Mouse (Mus musculus): ENCODE measurements at regions not wholly inside any gene's neighbourhood (a gene's known extent, or its start where the extent isn't known, plus 50 kb on each side); places are given as distances from the start of the nearest gene placed in this dataset.
A peak's percentile ranks its signal among the peaks of the same experiment; 100 is the strongest.
"Not testable (repeated sequence)": the region's sequence is repeated elsewhere in the genome, so short reads cannot be mapped to it uniquely, and the experiment has no call there.

DNA sequence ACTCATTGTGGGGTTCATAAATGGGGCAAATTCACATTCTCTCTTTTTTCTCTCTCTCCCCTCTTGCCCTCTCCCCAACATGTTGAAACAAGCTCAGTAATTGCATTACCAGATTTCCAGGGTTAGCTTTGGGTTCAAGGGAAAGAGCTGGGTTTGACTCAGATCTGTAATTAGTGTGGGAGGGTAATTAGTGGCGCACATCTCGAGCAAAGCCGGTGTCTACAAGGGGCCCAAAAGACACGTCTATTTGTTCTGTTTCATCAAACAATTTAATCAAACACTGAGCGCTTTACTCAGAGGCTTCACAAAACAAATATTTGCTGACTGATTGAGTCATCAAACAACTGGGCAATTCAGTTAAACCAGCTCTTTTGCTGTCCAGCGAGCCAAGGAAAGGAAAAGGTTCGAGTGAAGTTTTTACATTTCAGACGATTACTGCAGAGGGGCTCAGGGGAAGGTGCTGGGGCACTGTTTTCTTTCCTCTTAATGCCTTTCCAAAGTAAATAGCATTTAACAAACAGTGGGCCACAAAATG lies 193.6 kb upstream of the Six2 start:
- no peak for DNase-seq (ENCODE audit: low read depth)

DNA sequence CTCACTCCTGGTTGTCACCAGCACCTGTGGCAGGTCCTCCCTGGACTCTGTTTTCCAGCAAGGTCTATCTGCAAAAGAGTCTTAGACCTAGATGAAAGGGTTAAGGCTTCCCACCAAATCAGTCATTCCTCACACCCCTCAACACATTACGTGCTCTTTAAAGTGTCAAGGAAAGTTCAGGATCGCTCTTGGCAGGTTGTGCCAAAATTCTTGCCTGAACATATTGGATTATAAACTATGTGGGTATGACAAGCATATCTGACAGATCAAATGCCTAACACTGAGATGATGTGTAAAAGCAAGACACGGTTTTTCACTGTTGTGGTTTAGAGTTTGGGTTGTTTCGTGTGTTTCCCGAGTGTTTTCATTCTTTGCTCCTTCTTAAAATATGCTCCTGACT lies 193.0 kb upstream of the Six2 start:
- no peak for DNase-seq (ENCODE audit: low read depth)

DNA sequence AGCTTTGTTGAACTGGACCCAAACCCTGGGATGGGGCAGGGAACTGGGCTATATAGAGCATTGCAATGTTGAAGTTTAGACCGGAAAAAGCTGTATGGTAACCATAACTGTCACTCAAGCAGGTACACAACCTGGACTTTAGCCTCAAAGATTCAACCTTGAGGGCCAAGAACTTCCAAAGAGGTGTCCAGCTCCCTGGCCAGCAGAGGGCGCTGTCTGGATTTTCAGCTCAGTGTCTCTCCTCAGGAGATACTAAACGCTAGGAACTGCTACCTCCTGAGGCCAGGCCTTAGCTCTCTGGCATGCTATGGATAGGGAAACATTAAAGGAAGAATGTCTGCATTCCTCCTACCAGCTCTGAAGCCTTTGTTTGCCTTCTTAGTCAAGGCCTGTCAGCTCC lies 189.4 kb upstream of the Six2 start:
- peak; percentile 43 for DNase-seq (ENCODE audit: low read depth)

GRCm38 (mm10) chr17:85876853-85877252 lies 188.8 kb upstream of the Six2 start:
- no peak for DNase-seq (ENCODE audit: low read depth)

GRCm38 (mm10) chr17:85873853-85874586 lies 185.9 kb upstream of the Six2 start:
- no peak for DNase-seq (ENCODE audit: low read depth)

DNA sequence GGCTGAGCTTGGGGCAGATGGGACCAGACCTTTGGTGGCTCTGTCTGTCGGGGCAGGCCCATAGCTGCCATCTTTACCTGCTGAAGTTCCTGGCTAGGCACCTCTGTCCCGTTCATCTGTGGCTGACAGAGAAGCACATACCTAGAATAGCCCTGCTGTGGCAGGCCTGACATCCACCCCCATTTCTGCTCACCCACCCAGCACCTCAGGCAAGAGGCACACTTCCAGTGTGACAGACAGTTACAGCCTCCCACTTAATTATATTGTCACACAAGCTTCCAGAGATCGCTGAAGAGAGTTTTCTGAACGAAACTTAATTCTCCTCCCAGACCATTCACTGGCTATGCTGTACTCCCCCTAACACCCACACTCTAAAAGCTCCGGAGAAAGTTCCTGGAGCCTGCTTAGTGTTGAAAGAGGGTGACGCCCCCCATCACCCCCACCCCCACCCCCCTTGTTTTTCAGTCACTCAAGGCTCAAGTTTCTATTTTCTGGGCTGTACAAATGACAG lies 184.9 kb upstream of the Six2 start:
- DNase-seq (ENCODE audit: low read depth), result no peak

DNA sequence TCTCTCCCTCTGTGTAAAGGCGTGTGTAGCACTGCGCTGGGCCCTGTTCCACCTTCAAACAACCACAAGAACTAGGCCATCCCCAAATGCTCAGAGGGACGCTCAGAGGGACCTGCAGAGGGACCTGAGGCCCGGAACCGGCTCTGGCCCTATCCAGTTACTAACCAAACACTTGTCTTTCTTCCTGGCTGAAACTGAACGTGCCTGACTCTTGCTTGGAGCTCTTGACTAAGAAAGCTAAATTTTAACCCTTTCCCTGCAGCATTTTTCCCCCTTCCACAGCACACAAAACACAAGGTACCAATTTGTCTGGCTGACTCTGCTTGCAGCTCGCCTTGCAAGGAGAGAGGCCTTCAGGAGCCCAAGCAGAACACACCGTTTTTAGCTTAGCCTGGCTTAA lies 182.3 kb upstream of the Six2 start:
- no peak for DNase-seq (ENCODE audit: low read depth)

GRCm38 (mm10) chr17:85869179-85869578 lies 181.1 kb upstream of the Six2 start:
- DNase-seq (ENCODE audit: low read depth), result no peak

DNA sequence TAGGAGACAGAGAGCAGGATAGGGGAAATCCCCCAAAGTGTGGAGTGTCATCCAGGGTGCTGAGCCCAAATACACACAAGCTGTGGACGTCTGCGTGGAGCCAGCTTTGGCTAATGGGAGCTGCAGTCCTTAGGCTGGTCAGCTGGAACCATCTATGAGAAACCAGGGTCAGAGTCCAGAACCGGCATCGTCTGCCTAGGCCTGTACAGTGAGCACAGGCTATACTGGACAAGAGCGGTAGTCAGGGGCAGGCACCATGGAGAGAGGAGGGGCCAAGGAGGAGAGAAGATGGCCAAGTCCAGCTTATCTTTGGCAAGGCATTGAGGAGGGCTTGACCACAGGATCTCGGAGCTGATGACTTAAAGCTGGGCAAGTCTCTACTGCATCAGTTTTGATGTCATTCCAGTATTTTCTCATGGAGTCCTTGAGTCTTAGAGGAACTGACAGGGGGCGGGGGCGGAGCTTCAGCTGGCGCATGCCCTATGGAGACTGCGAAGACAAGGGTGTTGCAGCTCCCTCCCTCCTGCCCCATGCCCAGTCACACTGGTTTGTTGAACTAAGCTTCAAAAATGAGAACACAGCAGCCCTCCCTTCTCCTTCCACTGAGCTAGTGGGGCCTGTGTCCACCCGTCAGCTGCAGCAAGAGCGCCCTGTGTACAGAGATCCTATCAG lies 180.0 kb upstream of the Six2 start:
- DNase-seq (ENCODE audit: low read depth), result no peak

- no peak for DNase-seq (ENCODE audit: low read depth)
These were observed 178.5 kb upstream of the Six2 start for GRCm38 (mm10) chr17:85866581-85866980.

DNA sequence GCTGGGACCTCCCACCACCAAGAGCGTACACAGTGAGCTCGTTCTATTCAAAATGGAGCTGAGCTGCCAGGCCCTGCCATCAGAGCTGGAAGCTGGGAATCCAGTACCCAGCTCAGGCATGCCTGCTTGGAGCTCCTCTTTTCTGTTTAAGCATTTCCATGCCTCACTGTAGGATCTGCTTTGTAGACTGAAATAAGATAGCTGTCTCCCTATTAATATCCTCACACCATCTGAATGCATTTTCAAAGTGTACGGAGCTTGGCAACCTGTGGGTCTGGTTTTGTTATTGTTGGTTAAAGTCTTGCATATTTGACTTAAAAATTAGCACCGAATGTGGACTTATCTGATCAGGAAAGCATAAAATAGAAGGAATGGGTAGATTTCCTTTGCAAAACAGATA lies 177.9 kb upstream of the Six2 start:
- no peak for DNase-seq (ENCODE audit: low read depth)

- no peak for DNase-seq (ENCODE audit: low read depth)
These were observed 173.3 kb upstream of the Six2 start for GRCm38 (mm10) chr17:85861328-85861727.

DNA sequence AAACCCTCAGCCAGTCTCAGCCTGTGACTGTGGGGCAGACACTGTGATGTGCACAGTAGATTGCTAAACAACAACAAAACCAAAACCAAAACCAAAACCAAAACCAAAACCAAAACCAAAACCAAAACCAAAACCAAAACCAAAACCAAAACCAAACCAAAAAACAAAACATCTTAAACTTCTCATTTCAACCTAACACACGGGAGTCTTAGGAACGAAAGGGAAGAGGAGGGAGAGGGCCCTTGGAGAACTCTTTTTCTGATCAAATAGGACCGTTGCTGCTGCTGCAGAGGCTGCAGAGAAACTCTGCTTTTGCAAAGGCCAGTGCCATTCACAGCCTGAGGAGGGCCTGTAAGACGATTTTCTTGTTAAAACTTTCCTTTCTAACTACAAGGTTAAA lies 172.7 kb upstream of the Six2 start:
- no peak for DNase-seq (ENCODE audit: low read depth)

DNA sequence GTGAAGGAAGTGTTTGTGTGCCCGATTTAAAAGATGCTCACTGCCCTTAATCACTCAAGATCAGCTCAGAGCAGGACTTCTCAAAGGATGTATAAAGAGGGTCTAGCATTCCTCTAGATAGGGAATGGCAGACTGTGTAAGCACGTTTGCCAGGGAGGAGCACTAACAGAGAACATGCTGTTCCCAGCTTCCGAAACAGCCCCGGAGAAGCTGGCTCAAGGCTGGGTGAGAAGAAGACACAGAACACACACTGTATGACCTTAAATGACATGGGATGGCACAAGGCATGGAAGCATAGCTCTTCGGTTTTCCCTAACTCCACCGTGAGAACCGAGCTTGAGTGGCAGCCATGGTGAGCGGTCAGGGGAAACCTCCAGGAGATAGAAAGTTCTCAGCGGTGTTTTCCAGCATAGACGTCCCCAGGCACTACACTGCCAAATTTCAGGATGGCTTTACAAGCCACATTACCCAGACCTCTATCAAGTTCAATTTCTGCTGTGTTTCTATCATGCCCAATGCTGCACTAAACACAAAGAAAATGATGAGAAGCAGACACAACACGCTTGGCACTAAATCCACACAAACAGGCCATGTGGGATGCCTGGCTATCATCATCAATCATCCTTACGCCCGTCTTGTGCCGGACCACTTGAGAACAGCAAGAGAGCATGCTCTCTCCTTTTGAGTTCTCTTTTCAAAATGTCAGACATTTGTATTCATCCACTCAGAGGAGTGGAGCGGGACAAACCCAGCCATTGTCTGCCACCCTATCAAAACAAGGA lies 172.0 kb upstream of the Six2 start:
- no peak for DNase-seq (ENCODE audit: low read depth)

- no peak for DNase-seq (ENCODE audit: low read depth)
These were observed 170.4 kb upstream of the Six2 start for GRCm38 (mm10) chr17:85858516-85858915.

- DNase-seq (ENCODE audit: low read depth), result no peak
These were observed 169.8 kb upstream of the Six2 start for GRCm38 (mm10) chr17:85857705-85858472.

- not testable (repeated sequence) for DNase-seq (ENCODE audit: low read depth)
These were observed 168.8 kb upstream of the Six2 start for GRCm38 (mm10) chr17:85856894-85857293.

- DNase-seq (ENCODE audit: low read depth), result no peak
These were observed 165.1 kb upstream of the Six2 start for GRCm38 (mm10) chr17:85853156-85853555.

DNA sequence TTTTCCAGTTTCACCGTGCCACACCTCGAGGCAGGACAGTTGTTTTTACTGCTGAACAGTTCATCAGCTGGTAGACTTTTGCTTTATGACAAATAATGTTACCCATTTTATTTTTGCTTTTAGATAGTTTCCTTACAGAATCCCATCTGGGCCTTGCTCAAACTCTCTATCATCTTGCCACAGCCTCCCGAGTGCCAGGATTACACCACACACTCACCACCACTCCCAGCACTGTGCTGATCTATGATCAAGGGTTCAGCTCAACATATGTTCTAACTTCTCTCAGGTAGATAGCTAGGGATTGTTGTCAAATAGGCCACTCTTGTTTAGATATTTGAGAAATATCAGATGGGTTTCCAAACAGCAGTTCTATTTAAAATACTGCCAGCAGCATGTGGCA lies 160.5 kb upstream of the Six2 start:
- no peak for DNase-seq (ENCODE audit: low read depth)

GRCm38 (mm10) chr17:85847756-85848155 lies 159.7 kb upstream of the Six2 start:
- DNase-seq (ENCODE audit: low read depth), result no peak

- DNase-seq (ENCODE audit: low read depth), result no peak
These were observed 157.0 kb upstream of the Six2 start for GRCm38 (mm10) chr17:85845059-85845458.

- DNase-seq (ENCODE audit: low read depth), result no peak
These were observed 156.4 kb upstream of the Six2 start for GRCm38 (mm10) chr17:85844486-85844885.
